Mouse (Mus musculus) liver, embryonic 16.5 days (tissue): ENCODE results near the gene Adat3. TPM values are rescaled to one million over a fixed set of nuclear protein-coding genes. Genes with fewer than 3 reads are reported as not detected.

Source experiments
- ATAC-seq: fragments of 200-750 bp; cut with Nextera tagmentation; 2 replicates; pipeline ENCODE4 v1.8.0; 2017; ENCODE audit warnings: low read depth, mild to moderate bottlenecking, moderate number of reproducible peaks, moderate library complexity
- H3K27ac ChIP-seq: fragments of 300-500 bp; sonication (generic); 2 replicates; pipeline ENCODE4 v1.5.1; 2014; ENCODE audit warnings: mild to moderate bottlenecking, low read length
- H3K27me3 ChIP-seq: fragments of 300-500 bp; sonication (generic); 2 replicates; pipeline ENCODE4 v1.6.1; 2014; ENCODE audit warnings: low read depth, low read length, mixed read lengths; ENCODE audit not compliant: control insufficient read depth, insufficient read depth
- H3K36me3 ChIP-seq: fragments of 300-500 bp; sonication (generic); 2 replicates; pipeline ENCODE4 v1.6.1; 2014; ENCODE audit warnings: mild to moderate bottlenecking; ENCODE audit not compliant: control insufficient read depth, insufficient read depth
- H3K4me1 ChIP-seq: fragments of 300-500 bp; sonication (generic); 2 replicates; pipeline ENCODE4 v1.6.1; 2014; ENCODE audit warnings: low read depth, low read length, mixed read lengths; ENCODE audit not compliant: control insufficient read depth
- H3K4me2 ChIP-seq: fragments of 300-500 bp; sonication (generic); 2 replicates; pipeline ENCODE4 v1.6.1; 2014; ENCODE audit warnings: low read depth, low read length, mixed read lengths
- H3K4me3 ChIP-seq: fragments of 300-500 bp; sonication (generic); 2 replicates; pipeline ENCODE4 v1.5.1; 2014; ENCODE audit warnings: low read depth, mild to moderate bottlenecking, low read length
- H3K9ac ChIP-seq: fragments of 300-500 bp; sonication (generic); 2 replicates; pipeline ENCODE4 v1.6.1; 2014; ENCODE audit warnings: low read depth, low read length
- H3K9me3 ChIP-seq: fragments of 300-500 bp; sonication (generic); replicated peaks from 2 replicates; pipeline ENCODE4 v1.6.1; 2016; ENCODE audit warnings: low read length; ENCODE audit not compliant: control insufficient read depth
- WGBS: fragments of 180-500 bp; shearing (Covaris S2); extraction: QIAGEN DNeasy Blood & Tissue Kit; methylation state at CpG from one replicate; pipeline ENCODE4 v1.1.7; 2014; ENCODE audit not compliant: insufficient replicate concordance; 5-methylcytosine and 5-hydroxymethylcytosine counted together
- polyA plus RNA-seq: library from polyadenylated mRNA; unstranded; fragments of >200 nt; fragmentation: Nextera tagmentation; extraction: Ambion mirVana; gene quantifications from 2 replicates; pipeline ENCODE4 v1.2.1, GENCODE M21; 2015

Gene Adat3
- polyA plus RNA-seq, 1 experiment from 2014 or later: 3.2 TPM

DNA sequence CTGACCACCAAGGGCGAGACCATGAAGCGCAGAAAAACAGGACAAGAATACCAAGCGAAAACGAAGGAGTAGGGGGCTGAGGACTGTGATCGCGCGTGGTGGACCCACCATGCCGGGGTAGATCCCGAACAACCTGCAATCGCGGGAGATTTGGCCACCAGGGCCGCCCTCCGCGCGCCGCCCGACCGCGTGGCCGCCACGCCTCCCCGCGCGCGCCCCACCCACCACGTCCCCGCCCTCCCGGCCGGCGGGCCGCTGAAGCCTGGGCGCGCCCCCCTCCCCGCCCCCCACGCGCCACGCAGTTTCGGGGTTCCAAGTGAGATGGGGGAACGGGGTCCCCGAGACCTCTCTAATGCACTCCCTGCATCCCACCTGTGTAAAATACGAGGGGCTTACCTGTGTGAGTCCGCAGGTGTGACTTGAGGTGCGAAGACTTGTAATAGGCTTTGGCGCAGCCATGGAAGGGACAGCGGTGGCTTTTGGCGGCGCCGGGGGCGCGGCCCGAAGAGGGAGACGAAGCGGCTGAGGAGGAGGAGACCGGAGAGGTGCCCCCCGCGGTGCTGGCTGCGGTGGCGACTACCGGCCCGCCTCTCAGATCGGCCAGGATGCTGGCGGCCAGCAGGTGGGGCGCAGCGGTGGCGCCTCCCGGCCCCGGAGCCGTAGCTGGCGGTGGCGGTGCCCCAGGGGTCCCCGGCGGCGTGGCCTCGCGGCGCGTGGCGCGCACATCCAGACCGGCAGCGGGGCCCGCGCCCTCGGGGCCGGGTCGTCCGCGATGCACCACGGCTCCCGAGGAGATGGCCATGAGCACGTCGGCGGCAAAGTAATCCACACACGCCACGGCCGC lies 26.1 kb upstream of the Adat3 start:
- peak overlapping the region; percentile 96 for H3K4me2 ChIP-seq
- ATAC-seq: peak; percentile 8; the same call in 1 of the 2 replicates
- under 1% methylated on average over 85 of the region's 96 CpGs for WGBS
- H3K4me1 ChIP-seq: peaks cover 65% of the 10 kb centered on the region
- H3K27me3 ChIP-seq: no peaks in the 10 kb centered on the region
- no peaks in the 10 kb centered on the region for H3K9me3 ChIP-seq
- H3K27ac ChIP-seq: peak overlapping the region; percentile 98
- no peaks in the 10 kb centered on the region for H3K36me3 ChIP-seq
- H3K4me3 ChIP-seq: peak overlapping the region; percentile 85
- H3K9ac ChIP-seq: peak overlapping the region; percentile 87

DNA sequence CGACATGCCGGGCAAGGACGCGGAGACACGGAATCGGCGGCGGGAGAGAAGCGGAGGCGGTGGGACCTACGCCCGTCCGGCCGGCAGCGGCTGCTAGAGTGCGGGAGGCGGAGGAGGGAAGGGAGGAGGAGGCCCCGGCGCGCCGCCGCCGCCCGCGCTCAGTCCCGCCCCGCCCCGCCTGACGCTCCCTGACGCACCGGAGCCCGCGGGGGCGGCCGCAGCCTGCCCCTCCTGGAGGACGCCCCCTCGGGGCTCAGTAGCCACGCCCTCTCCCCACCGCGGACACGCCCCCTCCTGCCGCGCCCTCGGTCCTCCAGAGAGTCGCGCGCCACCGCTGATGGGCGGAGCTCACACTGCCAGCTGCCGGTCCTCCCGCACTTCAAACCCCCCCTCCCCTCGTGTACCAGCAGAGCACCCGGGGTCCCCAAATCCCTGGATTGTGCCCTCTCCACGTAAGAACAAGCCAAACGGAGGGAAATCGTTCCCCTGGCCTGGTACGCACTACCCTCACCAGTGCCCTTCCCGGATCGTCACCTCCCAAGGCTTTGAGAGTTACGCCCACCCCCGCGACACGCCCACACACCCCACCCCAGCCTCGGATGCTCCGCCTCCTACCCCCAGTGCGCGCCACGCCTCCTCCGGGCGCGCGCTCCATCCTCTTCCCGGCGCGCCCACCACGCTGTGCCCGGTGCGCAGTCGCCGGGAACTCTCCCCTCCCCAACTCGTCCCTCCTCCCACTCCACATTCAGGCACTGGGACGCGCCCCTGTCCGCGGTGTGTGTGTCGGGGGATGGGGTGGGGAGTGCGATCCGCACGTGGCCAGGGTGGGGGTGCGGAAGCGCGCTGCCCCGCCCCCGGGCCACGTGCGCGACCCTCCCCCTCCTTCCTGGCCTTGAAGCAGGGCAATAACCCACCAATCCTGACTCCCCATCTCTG lies 25.2 kb upstream of the Adat3 start, which contains the start of gene Klf16:
Gene Klf16 (minus strand): TSS at position 127 of the 936 bp plus-strand sequence.
- WGBS: under 1% methylated on average over 74 of the region's 97 CpGs
- H3K27ac ChIP-seq: peak within 1 kb of the TSS; percentile 98
- H3K9ac ChIP-seq: peak within 1 kb of the TSS; percentile 87
- peak within 1 kb of the TSS; percentile 85 for H3K4me3 ChIP-seq
- H3K36me3 ChIP-seq: no peaks in the 10 kb centered on the region
- peaks cover 56% of the 10 kb centered on the region for H3K4me1 ChIP-seq
- no peaks in the 10 kb centered on the region for H3K27me3 ChIP-seq
- no peaks in the 10 kb centered on the region for H3K9me3 ChIP-seq
- H3K4me2 ChIP-seq: peak within 1 kb of the TSS; percentile 96
- peak; percentile 74 for ATAC-seq

DNA sequence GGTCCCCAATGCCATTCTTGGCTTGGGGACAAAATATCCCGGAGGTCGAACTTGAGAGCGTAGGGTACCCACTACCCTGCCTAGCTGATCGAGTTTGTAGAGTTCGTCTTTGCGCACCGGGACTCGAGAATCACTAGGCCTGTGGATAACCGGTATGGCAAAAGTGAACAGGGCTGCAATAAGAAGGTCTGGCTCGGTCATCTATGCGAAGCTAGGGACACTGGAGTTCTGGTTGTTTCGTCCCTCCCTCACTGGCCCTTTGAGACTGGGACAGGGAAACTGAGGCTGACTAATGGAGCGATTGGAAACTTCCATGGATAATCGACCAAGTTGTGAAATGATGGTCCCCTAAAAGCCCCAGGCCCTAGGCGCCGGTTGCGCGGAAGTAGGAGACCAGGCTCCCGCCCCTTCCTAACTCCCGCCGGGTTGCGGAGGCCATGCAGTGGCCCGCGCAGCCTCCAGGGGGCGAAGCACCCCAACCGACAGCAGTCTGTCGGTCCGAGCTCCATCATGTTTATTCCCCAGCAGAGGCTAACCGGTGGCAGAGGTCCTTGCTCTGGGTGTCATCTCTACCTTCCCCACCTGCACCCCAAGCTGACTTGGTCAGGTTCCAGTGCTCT lies 24.4 kb upstream of the Adat3 start:
- H3K27me3 ChIP-seq: no peaks in the 10 kb centered on the region
- ATAC-seq: peak; percentile 47
- H3K4me2 ChIP-seq: peak overlapping the region; percentile 96
- H3K4me3 ChIP-seq: peak overlapping the region; percentile 85
- WGBS: under 1% methylated on average over 29 of the region's 29 CpGs
- no peaks in the 10 kb centered on the region for H3K9me3 ChIP-seq
- 0 out of 2 replicates have a peak, but pooled peaks cover under 1% of the 10 kb centered on the region for H3K36me3 ChIP-seq
- peak overlapping the region; percentile 98 for H3K27ac ChIP-seq
- peaks cover 50% of the 10 kb centered on the region for H3K4me1 ChIP-seq
- peak overlapping the region; percentile 60 for H3K9ac ChIP-seq

DNA sequence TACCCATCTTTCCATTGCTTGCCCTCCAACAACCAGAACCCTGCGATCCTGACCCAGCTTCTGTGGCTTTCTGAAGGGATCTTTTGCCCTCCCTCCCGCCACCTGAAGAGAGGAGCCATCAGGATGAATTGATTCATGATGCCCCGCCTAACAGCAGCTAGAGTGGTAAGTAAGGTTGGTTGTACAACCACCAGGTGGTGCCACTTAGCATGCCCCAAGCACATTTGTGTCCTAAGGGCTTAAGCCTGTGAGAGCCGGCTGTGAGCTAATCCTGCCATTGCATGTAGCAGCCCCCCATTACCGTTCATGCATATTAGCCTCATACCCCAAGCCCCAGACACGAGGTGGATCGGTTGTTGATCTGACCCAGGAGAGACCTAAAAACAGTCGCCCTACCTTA lies 23.8 kb upstream of the Adat3 start:
- H3K27me3 ChIP-seq: no peaks in the 10 kb centered on the region
- H3K4me2 ChIP-seq: peak overlapping the region; percentile 96
- H3K9me3 ChIP-seq: no peaks in the 10 kb centered on the region
- peak overlapping the region; percentile 98 for H3K27ac ChIP-seq
- H3K4me3 ChIP-seq: peak overlapping the region; percentile 85
- ATAC-seq: peak; percentile 25
- H3K36me3 ChIP-seq: peaks cover 5% of the 10 kb centered on the region; the same call in 1 of the 2 replicates
- H3K9ac ChIP-seq: peak overlapping the region; percentile 60
- 6% methylated on average over 8 of the region's 8 CpGs for WGBS
- H3K4me1 ChIP-seq: peaks cover 46% of the 10 kb centered on the region

DNA sequence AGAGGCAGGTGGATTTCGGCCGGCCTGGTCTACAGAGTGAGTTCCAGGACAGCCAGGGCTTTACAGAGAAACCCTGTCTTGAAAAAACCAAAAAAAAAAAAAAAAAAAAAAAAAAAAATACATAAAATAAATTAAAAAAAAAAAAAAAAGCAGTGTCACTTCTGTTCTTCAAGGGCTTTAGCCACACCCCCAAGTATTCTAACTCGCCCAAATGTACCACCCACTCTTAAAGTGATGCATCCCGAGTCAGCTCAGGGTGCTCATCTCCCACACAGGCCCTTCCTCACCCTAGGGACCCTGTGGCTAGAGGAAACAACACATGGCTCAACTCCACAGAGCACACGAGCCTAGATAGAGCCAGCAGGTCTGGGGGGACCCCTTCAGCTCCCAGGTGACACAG lies 19.6 kb upstream of the Adat3 start:
- no peak for ATAC-seq
- Histone ChIP-seq H3K27me3 (no peaks in the 10 kb centered on the region), H3K4me2 (no peak overlapping the region), H3K4me3 (no peak overlapping the region), H3K9ac (no peak overlapping the region), H3K9me3 (no peaks in the 10 kb centered on the region), H3K27ac (no peak overlapping the region), H3K4me1 (peaks cover 44% of the 10 kb centered on the region), H3K36me3 (peaks cover 10% of the 10 kb centered on the region)
- WGBS: 77% methylated on average over 5 of the region's 5 CpGs

DNA sequence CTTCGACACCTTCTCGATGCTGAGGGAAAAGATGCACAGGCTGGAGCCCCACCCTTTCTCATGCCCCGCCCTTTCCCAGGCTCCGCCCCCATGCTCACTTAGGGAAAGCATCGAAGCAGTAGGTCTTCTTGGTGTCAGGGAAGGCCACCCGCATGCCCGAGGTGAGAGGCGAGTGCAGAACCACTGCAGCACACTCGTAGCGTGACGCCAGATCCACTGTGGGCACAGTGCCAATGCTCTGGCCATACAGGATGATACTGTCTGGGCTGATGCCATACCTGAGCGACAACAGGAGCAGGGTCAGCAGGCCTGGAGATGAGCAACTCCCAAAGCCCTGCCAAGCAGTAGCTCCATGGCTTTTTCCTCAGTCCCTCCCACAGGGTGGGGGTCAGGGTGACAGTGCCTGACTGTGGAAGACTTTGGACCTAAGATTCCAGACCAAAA lies 18.6 kb upstream of the Adat3 start:
- peaks cover 10% of the 10 kb centered on the region for H3K36me3 ChIP-seq
- 57% methylated on average over 12 of the region's 12 CpGs for WGBS
- no peaks in the 10 kb centered on the region for H3K9me3 ChIP-seq
- H3K4me1 ChIP-seq: peaks cover 44% of the 10 kb centered on the region
- peak overlapping the region; percentile 50 for H3K27ac ChIP-seq
- no peak overlapping the region for H3K4me3 ChIP-seq
- H3K9ac ChIP-seq: no peak overlapping the region
- H3K27me3 ChIP-seq: no peaks in the 10 kb centered on the region
- H3K4me2 ChIP-seq: no peak overlapping the region
- ATAC-seq: no peak

DNA sequence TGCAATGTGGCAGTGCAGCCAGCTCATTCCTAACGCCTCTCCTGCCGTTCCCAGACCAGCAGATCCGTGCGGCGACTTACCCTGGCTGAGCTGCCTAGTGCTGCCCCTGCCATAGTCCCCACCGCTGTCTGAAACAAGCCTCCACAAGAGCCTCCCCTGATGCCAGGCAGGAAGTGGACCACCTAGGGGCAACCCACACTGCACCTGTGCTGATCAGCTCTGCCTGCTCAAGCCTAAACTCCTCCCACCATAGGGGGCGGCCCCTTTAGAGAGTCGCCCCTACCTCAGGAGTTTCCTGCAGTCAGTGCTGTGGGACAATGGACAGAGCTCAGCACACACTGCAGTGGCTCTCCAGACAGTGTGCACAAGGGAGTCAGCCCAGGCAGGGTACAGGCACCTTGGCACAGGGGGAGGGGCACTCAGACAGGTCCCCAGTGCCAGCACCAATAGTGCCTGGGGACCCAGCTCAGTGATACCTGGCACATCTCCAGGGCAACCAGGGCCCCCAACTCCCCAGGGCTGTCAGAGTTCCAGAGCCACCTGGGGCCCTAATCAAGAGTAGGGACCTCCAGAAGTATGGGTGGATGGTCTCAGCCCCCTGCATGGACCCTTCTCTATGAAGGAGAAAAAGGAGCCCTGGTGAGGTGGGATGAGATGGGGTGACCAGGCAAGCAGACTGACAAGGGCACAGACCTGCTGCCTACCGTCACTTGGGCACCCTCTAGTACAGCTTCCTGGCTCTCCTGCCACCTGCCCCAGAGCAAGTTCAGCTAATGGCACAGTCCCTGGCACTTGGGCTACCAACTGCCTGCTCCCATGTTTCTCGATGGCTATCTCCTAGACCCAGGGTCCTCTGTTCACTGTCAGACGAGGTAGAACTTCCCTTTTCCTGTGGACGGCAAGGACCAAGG lies 17.8 kb upstream of the Adat3 start:
- 64% methylated on average over 12 of the region's 12 CpGs for WGBS
- peaks cover 10% of the 10 kb centered on the region for H3K36me3 ChIP-seq
- H3K9ac ChIP-seq: no peak overlapping the region
- peak overlapping the region; percentile 50 for H3K27ac ChIP-seq
- H3K4me2 ChIP-seq: no peak overlapping the region
- H3K4me1 ChIP-seq: peaks cover 43% of the 10 kb centered on the region
- H3K27me3 ChIP-seq: no peaks in the 10 kb centered on the region
- H3K4me3 ChIP-seq: no peak overlapping the region
- no peaks in the 10 kb centered on the region for H3K9me3 ChIP-seq
- peak; percentile 9; the same call in 1 of the 2 replicates for ATAC-seq

DNA sequence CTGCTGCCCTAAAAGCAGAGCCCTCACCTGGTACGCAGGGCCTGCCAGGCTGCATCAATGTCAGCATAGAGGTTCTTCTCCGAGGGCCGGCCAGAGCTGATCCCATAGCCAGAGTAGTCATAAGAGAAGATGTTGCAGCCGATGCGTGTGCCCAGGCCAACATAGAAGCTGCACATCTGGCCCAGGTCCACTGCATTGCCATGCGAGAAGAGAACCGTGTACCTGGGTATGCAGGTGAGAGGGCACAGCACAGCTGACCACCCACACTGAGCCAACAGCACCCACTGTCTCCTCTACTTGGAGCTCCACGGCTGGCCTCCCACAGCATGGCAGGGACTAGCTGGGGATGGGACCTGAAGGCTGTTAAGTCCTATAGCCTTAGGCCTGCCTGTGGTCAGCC lies 17.1 kb upstream of the Adat3 start:
- no peak for ATAC-seq
- H3K4me1 ChIP-seq: peaks cover 45% of the 10 kb centered on the region
- no peak overlapping the region for H3K9ac ChIP-seq
- 84% methylated on average over 8 of the region's 8 CpGs for WGBS
- H3K27me3 ChIP-seq: no peaks in the 10 kb centered on the region
- H3K36me3 ChIP-seq: peaks cover 10% of the 10 kb centered on the region
- no peaks in the 10 kb centered on the region for H3K9me3 ChIP-seq
- no peak overlapping the region for H3K4me2 ChIP-seq
- H3K4me3 ChIP-seq: no peak overlapping the region
- H3K27ac ChIP-seq: peak overlapping the region; percentile 31; the same call in 1 of the 2 replicates
